Mouse (Mus musculus): ENCODE measurements around the gene Rgs17.
A peak's percentile ranks its signal among the peaks of the same experiment; 100 is the strongest.
"Not testable (repeated sequence)": the region's sequence is repeated elsewhere in the genome, so short reads cannot be mapped to it uniquely, and the experiment has no call there.

Gene Rgs17

GRCm38 (mm10) chr10:5922294-5922828 lies at the start of gene Rgs17:
Gene Rgs17 (minus strand): TSS chr10:5922400.
- DNase-seq (ENCODE audit: low read depth, low spot score): peak; percentile 40

DNA sequence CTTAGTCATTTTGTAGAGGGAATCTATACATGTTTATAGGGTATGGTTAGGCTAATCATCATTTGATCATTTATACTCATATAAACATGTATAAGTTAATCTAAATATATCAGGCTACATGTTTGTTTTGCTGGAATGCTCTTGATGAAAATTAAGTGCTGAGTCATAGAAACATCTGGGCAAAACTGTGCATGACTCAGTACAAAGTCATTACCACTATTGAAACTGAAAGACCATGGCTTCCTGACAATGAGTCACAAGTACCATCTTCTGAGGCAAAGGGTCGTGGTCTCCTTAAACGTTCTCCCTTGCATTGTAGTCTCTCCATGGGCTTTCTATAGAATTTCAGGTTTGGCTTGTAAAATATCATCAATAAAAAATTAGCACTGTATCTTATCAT lies 45.5 kb upstream of the Rgs17 start:
- DNase-seq (ENCODE audit: low read depth, low spot score): no peak

- DNase-seq (ENCODE audit: low read depth, low spot score): not testable (repeated sequence)
Measured at GRCm38 (mm10) chr10:5953787-5954186, 31.6 kb upstream of the Rgs17 start.

DNA sequence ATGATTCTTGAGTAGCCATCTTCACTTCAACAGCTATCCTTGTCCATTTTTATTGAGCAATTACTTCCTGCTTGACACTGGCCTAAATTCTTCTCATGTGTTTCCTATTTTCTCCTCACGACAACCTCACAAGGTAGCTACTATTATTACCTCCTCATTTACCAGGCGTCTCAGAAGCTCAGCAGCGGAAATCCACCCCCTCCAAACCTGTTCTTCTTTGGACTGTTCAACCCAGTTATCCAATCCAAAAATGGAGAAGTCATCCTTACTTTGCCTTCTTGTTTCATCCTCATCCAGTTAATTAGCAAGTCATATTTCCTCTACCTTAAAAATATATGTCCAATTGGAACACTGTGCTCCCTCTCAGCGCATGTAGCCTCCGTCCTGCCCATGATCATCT lies 2.1 kb upstream of the Rgs17 start:
- DNase-seq (ENCODE audit: low read depth, low spot score): no peak

- no peak for DNase-seq (ENCODE audit: low read depth, low spot score)
Measured at GRCm38 (mm10) chr10:5923096-5923495, 896 bp upstream of the Rgs17 start.

DNA sequence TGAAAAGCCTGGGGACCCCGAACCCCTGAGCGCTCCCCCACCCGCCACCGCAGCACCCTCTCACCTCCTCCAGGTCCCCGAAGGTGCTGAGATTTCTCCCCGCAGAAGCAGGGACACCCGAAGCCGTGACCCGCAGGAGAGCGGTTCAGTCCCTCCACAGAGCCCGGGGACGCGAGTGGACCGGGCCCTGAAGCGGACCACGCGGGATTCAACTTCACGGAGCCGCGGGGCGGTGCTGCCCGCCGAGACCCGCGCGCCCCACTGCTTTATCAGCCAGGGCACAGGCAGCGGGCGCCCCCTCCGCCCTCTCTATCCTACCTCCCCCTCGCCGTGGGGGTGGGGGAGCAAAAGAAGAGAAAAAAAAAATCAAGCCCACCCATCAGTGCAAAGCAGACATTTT lies 429 bp downstream of the Rgs17 start:
- DNase-seq (ENCODE audit: low read depth, low spot score): no peak

- DNase-seq (ENCODE audit: low read depth, low spot score): peak; percentile 8
Measured at GRCm38 (mm10) chr10:5921031-5921551, 1.1 kb downstream of the Rgs17 start.

DNA sequence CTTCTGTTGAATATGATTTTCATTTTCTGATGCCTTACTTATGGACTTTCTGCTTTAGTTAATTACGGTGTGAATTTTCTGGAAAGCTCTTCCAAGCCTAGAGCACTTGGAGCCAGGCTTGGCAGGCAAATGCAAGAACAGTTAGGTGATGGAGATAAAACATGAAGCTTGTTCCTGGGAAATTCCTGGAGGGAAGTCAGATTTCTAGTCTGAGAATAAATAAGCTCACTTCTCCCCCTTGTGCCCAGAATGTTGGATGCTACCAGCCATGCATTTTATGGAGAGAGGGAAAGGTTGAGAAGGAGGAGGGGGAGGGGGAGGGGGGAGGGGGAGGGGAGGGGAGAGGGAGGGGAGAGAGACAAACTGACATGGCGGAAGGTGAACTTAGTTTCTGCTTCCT lies 17.8 kb downstream of the Rgs17 start:
- no peak for DNase-seq (ENCODE audit: low read depth, low spot score)

- no peak for DNase-seq (ENCODE audit: low read depth, low spot score)
Measured at GRCm38 (mm10) chr10:5901777-5902176, 20.4 kb downstream of the Rgs17 start.

DNA sequence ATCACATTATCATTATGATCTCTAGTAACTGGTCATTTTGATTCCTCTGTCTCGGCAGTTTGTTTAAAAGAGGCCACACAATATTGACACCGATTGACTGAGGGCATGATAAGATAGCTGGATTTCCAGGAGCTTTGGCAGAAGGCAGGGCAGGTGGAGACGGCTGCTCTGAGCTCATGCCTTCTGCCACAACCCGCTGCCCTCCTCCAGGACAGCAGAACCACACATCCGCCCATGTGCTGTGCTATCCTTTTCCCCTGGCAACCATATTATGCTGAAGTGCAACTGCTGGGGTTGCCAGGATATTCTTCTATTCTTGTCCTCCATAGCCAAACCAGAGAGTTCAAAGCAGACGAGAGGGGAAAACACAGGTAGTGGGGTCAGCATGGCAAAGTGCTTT lies 21.5 kb downstream of the Rgs17 start:
- no peak for DNase-seq (ENCODE audit: low read depth, low spot score)

- no peak for DNase-seq (ENCODE audit: low read depth, low spot score)
Measured at GRCm38 (mm10) chr10:5877106-5877505, 45.1 kb downstream of the Rgs17 start.

DNA sequence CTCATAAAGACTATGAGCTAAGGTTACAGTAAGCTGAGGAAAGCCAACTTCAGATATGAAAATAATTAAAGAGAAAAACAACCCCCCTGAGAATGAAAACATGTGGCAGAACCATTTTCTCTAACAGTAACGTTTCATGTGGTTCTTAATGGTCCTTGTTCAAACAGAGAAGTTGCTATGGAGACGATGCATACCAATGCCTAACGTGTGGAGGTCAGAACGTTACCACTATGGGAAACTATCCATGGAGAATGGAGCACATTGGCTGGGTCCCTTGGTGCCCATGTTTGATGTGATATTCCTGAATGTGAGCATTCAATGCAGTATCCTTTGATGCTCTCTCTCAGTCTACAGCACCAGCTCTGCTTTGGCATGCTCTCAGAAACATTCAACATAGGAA lies 51.1 kb downstream of the Rgs17 start:
- DNase-seq (ENCODE audit: low read depth, low spot score): no peak

GRCm38 (mm10) chr10:5867981-5868552 lies 54.1 kb downstream of the Rgs17 start:
- DNase-seq (ENCODE audit: low read depth, low spot score): no peak

GRCm38 (mm10) chr10:5865996-5866395 lies 56.2 kb downstream of the Rgs17 start:
- no peak for DNase-seq (ENCODE audit: low read depth, low spot score)

DNA sequence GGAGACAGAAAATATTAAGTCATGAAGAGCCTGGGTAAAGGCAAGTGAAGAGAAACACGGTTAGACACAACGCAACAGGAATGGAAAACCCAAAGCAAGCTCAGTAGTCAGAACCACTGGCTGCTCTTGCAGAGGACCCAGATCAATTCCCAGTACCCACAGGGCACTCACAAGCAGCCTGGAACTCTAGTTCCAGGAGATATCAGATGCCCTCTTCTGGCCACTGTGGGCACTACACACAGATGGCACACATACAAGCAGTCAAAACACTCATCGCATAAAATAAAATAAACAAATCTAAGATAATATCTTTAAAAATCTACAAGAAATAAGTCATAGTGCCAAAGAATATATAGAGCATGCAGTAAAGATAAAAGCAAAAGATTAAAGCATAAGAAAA lies 59.5 kb downstream of the Rgs17 start:
- DNase-seq (ENCODE audit: low read depth, low spot score): no peak

DNA sequence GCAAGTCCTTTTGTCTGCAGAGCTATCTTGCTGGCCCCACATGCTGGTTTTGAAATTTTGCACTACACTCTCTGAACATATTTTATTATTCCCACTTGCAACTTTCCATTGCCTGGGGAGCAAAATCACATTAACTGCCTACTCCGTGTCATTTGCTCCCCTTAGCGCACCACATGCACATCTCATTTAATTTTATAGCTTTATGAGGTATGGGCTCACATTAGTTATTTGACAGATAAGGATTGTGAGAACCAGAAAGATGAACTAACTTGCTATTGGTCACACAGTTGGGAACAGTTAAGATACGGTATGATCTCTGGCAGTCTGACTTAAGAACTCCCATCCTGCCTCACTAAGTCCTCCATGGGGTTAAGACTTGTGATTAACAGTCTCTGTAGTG lies 61.4 kb downstream of the Rgs17 start:
- DNase-seq (ENCODE audit: low read depth, low spot score): no peak

DNA sequence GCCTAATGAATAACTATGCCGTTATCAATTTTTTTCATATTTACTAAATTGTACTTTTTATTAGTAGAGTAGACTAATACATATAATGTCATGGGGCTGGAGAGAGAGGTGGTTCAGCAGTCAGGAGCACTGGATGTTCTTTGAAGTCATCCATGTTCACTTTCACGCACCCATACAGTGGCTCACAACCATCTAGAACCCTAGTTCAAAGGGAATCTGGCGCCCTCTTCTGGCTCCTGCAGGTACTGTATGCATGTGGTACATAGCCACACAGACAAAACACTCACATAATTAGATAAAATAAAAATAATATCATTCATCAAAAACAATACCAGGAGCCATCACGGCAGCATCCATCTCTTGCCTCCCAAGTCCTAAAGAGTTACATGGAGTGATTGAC lies 62.5 kb downstream of the Rgs17 start:
- no peak for DNase-seq (ENCODE audit: low read depth, low spot score)

DNA sequence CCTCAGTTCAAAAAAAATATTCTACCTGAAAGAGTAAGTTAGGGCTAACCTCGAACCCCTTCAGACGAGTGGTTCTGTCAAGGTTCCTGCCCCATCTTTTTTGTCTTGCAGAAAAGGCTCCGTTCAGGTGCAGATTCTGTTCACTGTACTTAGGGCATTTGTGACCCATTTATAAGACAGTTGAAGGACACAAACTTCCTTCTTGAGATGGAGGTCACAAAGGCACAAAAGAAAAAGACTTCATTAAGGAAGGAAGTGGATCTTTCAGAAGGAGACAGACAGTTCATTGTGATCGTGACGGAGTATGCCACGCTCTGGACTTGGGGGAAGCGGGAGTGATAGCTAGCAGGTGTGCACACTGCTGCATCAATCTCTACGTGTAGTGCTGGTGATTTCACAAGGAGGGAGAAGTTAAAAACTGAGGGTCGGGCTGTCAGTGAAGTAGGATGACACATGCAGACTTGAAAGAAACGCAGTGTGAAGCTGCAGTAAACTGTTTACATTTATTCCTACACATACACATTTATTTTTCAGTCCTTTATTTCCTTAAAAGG lies 64.1 kb downstream of the Rgs17 start:
- no peak for DNase-seq (ENCODE audit: low read depth, low spot score)

- DNase-seq (ENCODE audit: low read depth, low spot score): no peak
Measured at GRCm38 (mm10) chr10:5853290-5853868, 68.8 kb downstream of the Rgs17 start.

DNA sequence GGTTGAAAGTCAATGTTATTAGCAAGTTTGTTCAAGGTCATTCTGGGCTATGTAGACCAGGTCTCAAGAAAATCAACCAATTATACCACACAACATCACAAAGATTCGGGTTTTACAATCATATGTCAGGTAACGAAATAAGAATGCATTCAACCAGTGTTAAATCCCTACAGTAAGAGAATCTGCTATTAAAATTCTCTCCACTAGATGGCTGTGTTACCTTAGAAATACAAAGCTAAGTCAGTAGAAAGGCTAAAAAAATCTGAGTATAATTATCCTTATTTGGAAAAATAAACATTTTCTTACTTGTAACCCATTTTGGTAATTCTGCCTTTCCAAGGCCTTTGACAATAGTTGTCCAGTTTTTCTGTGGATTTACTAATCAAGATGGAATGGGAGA lies 75.3 kb downstream of the Rgs17 start:
- DNase-seq (ENCODE audit: low read depth, low spot score): peak; percentile 14

GRCm38 (mm10) chr10:5841369-5841768 lies 80.8 kb downstream of the Rgs17 start:
- DNase-seq (ENCODE audit: low read depth, low spot score): peak; percentile 44

DNA sequence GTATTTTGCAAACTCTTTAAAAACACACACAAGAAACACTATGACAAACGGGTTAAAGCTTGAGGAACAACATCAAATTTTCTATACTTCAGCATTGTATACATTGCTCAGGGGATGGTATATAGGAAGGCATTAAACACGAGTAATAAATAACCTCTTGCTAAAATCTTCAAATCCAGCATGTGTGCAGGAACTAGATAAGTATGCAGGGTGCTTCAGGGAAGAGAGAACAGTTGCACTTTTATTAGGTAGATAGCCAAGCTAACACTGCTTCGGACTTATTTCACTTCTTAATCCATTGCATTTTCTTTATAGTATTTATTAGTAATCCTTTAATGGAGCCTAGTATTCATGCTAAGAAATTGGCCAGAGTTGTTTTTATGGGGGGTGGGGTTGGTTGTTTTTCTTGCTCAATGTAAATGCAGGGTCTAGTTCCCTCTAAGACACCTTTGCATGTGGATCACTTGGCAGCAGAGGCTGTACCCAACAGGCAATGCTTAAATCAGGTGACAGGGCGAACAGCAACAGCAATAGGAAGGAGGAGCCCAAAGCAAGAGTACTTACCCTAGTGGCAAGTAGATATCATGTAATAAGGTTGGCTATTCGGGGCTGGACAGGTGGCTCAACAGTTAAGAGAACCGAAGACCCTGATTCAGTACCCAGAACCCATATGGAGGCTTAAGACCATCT lies 95.7 kb downstream of the Rgs17 start:
- DNase-seq (ENCODE audit: low read depth, low spot score): no peak

DNA sequence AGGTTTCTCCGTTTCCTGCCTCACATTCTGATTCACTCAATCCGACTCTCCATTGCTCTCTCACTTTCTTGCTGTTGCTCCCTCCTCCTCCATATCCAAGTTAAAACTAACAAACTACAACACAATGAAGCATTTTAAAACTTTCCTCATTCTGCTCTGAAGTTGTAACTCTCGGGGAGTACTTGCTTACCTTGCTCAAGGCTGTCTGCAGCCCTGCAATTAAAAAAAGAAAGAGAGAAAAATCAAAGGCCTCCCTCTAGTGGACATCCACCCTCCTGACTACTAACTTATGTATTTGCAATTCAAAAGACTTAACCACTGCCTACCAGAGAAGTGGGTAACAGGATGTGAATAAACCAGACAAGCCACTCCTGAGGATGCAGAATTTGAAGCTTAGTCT lies 97.4 kb downstream of the Rgs17 start:
- no peak for DNase-seq (ENCODE audit: low read depth, low spot score)

All from retina, postnatal 7 days (tissue).